Mouse (Mus musculus) layer of hippocampus, adult 18-20 months (tissue): ENCODE results near the gene Gm26602. TPM values are rescaled to one million over a fixed set of nuclear protein-coding genes. Genes with fewer than 3 reads are reported as not detected.
A peak's percentile ranks its signal among the peaks of the same experiment; 100 is the strongest.
"Not testable (repeated sequence)": the region's sequence is repeated elsewhere in the genome, so short reads cannot be mapped to it uniquely, and the experiment has no call there.

Source experiments
- DNase-seq, 2 experiments: peaks; one replicate each; pipeline ENCODE4 v3.0.0; 2022; ENCODE audit warnings: low spot score in 2 of 2
- total RNA-seq, 2 experiments: library from RNA; stranded (reverse); gene quantifications; 2 replicates each; pipeline ENCODE4 v1.2.3; 2021

Gene Gm26602
- total RNA-seq, 2 experiments from 2014 or later, result not detected

GRCm38 (mm10) chr10:79884938-79885337 is 25.7 kb upstream of the Gm26602 start:
- DNase-seq, result not testable (repeated sequence)

- no peak for DNase-seq
Measured at GRCm38 (mm10) chr10:79886054-79886453, 24.6 kb upstream of the Gm26602 start, which contains the start of gene Elane. TSS of gene Elane (plus strand) at chr10:79886247.

GRCm38 (mm10) chr10:79886611-79887010 is 24.0 kb upstream of the Gm26602 start:
- no peak for DNase-seq

GRCm38 (mm10) chr10:79889386-79889785 is 21.3 kb upstream of the Gm26602 start:
- DNase-seq, result no peak

- DNase-seq, result no peak
Measured at GRCm38 (mm10) chr10:79890670-79891069, 20.0 kb upstream of the Gm26602 start, which contains the start of gene Cfd. TSS of gene Cfd (plus strand) at chr10:79890853.

- DNase-seq, result peak; percentile 68 to 84
Measured at GRCm38 (mm10) chr10:79892451-79893118, 18.1 kb upstream of the Gm26602 start.

- DNase-seq, result no peak
Measured at GRCm38 (mm10) chr10:79896306-79896705, 14.3 kb upstream of the Gm26602 start.

- no peak for DNase-seq
Measured at GRCm38 (mm10) chr10:79896814-79897213, 13.8 kb upstream of the Gm26602 start.

- DNase-seq, result no peak
Measured at GRCm38 (mm10) chr10:79897316-79898245, 13.1 kb upstream of the Gm26602 start.

GRCm38 (mm10) chr10:79900951-79901410 is 9.7 kb upstream of the Gm26602 start:
- DNase-seq, result peak; percentile 80 to 87

- DNase-seq, result no peak
Measured at GRCm38 (mm10) chr10:79906712-79907111, 3.9 kb upstream of the Gm26602 start.

GRCm38 (mm10) chr10:79907415-79907814 is 3.2 kb upstream of the Gm26602 start:
- DNase-seq, result no peak

- DNase-seq, result peak; percentile 94 to 96
Measured at GRCm38 (mm10) chr10:79908167-79909091, 2.2 kb upstream of the Gm26602 start, which contains the start of gene Med16. TSS of gene Med16 (minus strand) at chr10:79908923.

GRCm38 (mm10) chr10:79909092-79909922 is 1.3 kb upstream of the Gm26602 start:
- peak; percentile 45 to 80 for DNase-seq

- no peak for DNase-seq
Measured at GRCm38 (mm10) chr10:79912412-79912811, 1.8 kb downstream of the Gm26602 start.

GRCm38 (mm10) chr10:79914131-79914947 is 3.7 kb downstream of the Gm26602 start:
- no peak for DNase-seq

- DNase-seq, result no peak
Measured at GRCm38 (mm10) chr10:79914948-79915596, 4.4 kb downstream of the Gm26602 start.

GRCm38 (mm10) chr10:79916081-79916480 is 5.4 kb downstream of the Gm26602 start:
- peak in 1 of 2 experiments; percentile 43 for DNase-seq
